Mouse (Mus musculus): ENCODE measurements around the gene Nt5c3b.

GRCm38 (mm10) chr11:100465833-100466232 is 24.2 kb upstream of the Nt5c3b start:
- TF ChIP-seq MAFK (IDR thresholded peaks at IDR 0.05; ENCODE audit: insufficient replicate concordance, low read length): no peak
- no peak for TF ChIP-seq CTCF (conservative IDR thresholded peaks at IDR 0.05 in 1 of 2, IDR thresholded peaks at IDR 0.05 in 1 of 2; ENCODE audit: low read depth in 2 of 2, low read length in 2 of 2)
- TF ChIP-seq TCF12 (IDR thresholded peaks at IDR 0.05; ENCODE audit: low read depth, low read length): no peak
- TF ChIP-seq ZMIZ1 (IDR thresholded peaks at IDR 0.05; ENCODE audit: low read depth, low read length): no peak
- TF ChIP-seq POLR2A (IDR thresholded peaks at IDR 0.05; ENCODE audit: low read depth, low read length): no peak
- TF ChIP-seq SIN3A (IDR thresholded peaks at IDR 0.05; ENCODE audit: low read length): no peak
- TF ChIP-seq JUND (conservative IDR thresholded peaks at IDR 0.05; ENCODE audit: low read depth, low read length): no peak
- TF ChIP-seq MXI1 (IDR thresholded peaks at IDR 0.05; ENCODE audit: low read depth, low read length): no peak
- no peak for TF ChIP-seq ZKSCAN1 (IDR thresholded peaks at IDR 0.05; ENCODE audit: borderline replicate concordance, low read depth, low read length)
- TF ChIP-seq JUN (IDR thresholded peaks at IDR 0.05; ENCODE audit: insufficient read depth, low read depth, low read length): no peak
- no peak for TF ChIP-seq NRF1 (IDR thresholded peaks at IDR 0.05; ENCODE audit: low read depth, low read length)
